Mouse (Mus musculus) spleen, adult 12 weeks (tissue): ENCODE measurements around the gene Scarb2.
A peak's percentile ranks its signal among the peaks of the same experiment; 100 is the strongest.

ENCODE experiments used
- DNase-seq: peaks from one replicate; pipeline ENCODE4 v3.0.0; 2022; ENCODE audit warnings: low spot score

Scarb2 gene

GRCm38 (mm10) chr5:92493423-92493822 is 13.2 kb downstream of the Scarb2 start:
- no peak for DNase-seq

DNA sequence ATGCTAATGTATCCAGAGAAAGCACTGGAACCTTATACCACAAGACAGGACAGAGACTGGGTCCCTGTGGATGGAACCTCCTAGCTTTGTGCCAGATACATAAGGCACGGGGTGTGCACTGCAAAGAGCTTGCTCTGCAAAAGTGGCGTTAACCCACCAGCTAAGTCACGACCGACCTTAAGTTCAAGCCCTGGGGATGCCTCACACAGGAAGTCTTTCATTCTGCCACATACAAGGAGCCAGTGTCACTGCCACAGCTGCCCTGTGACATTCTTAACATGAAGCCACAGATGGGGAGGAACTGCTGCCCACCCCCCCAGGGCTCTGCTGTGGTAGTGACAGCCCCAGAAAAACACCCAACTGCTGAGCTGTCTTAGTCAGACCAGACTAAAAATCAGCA is 15.9 kb downstream of the Scarb2 start:
- no peak for DNase-seq

GRCm38 (mm10) chr5:92490304-92490703 is 16.3 kb downstream of the Scarb2 start:
- DNase-seq = no peak

- no peak for DNase-seq
These were observed 17.1 kb downstream of the Scarb2 start for GRCm38 (mm10) chr5:92489503-92489902.

- DNase-seq = no peak
These were observed 17.7 kb downstream of the Scarb2 start for GRCm38 (mm10) chr5:92488961-92489360.

- no peak for DNase-seq
These were observed 18.2 kb downstream of the Scarb2 start for GRCm38 (mm10) chr5:92488408-92488807.

DNA sequence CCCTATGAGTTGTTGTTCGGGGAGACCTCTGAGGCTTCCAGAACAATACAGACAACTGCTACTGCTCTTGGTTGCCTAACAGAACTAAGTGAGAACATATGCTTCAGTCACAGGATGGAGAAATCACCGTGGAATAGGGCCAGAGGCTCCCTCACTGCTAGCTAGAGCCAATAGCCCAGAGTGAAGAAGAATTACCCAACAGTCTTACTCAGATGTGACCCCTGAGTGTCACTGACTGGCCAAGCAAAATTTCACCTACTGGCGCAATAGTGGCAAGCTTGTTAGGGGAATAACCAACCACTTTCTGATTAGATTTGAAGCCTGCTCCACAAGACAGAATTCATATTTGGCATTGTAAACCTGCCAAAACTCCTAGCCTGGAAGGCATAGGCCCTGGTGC is 19.9 kb downstream of the Scarb2 start:
- DNase-seq = no peak

GRCm38 (mm10) chr5:92484880-92485279 is 21.8 kb downstream of the Scarb2 start:
- no peak for DNase-seq

DNA sequence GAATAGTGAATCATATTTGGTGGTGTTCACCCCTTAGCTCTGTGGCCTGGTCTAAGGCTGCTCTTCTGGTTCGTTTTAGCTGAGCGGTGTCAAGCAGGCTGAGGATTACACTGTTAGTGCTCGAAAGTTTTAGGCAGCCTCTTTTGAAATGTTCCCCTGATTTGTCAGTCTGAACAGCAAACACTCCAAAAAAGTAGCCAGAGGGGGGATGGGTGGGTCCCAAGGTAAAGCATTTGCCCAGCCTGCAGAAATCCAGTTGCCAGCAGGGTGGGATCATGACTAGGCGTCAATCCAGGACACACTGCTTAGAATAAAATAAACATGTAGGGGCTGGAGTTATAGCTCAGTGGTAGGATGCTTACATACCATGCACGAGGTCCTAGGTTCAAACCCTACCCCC is 33.8 kb downstream of the Scarb2 start:
- DNase-seq = no peak

GRCm38 (mm10) chr5:92471531-92471930 is 35.1 kb downstream of the Scarb2 start:
- no peak for DNase-seq

- DNase-seq = no peak
These were observed 37.2 kb downstream of the Scarb2 start for GRCm38 (mm10) chr5:92469201-92470130.

DNA sequence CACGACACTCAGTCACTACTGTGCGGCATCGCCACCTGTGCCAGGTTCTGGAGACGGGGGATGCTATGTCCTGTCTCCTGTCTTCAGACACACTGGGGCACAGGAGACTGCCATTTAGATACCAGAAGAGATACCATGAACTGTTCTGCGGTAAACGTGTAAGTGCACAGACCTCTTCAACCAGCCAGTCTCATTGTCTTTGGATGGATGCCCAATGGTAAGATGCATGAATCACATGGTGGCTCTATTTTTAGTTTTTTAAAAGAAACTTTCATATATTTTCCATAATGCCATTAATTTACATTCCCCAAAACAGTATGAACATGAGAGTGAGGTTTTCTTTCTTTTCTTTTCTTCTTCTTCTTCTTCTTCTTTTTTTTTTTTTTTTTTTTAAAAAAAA is 38.4 kb downstream of the Scarb2 start:
- DNase-seq = no peak

GRCm38 (mm10) chr5:92467102-92467766 is 39.4 kb downstream of the Scarb2 start:
- DNase-seq = no peak

GRCm38 (mm10) chr5:92465511-92465910 is 41.1 kb downstream of the Scarb2 start:
- no peak for DNase-seq

- peak; percentile 37 for DNase-seq
These were observed 45.3 kb downstream of the Scarb2 start for GRCm38 (mm10) chr5:92461321-92461720.

GRCm38 (mm10) chr5:92458726-92459125 is 47.9 kb downstream of the Scarb2 start:
- DNase-seq = no peak

GRCm38 (mm10) chr5:92457410-92457809 is 49.2 kb downstream of the Scarb2 start:
- DNase-seq = no peak

GRCm38 (mm10) chr5:92452876-92453275 is 53.8 kb downstream of the Scarb2 start:
- no peak for DNase-seq

GRCm38 (mm10) chr5:92446736-92447135 is 59.9 kb downstream of the Scarb2 start:
- no peak for DNase-seq

DNA sequence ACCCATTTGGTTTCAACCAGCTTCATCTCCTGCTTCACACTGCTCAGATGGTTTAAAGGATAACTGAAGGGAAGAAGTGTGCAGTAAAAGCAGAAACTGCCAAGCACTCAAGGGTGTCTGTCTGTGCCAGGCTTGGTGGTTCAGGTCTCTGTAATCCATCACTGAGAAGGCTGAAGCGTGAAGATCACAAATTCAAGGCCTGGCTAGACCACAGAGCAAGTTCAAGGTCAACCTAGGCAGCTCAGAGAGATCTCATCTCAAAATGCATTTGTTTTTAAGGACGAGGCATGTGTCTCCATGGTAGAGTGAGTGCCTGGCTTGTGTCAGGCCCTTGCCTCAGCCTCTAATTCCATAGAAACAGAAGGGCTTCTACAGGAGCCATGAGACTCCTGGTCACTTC is 61.6 kb downstream of the Scarb2 start:
- no peak for DNase-seq

GRCm38 (mm10) chr5:92442914-92443313 is 63.7 kb downstream of the Scarb2 start:
- no peak for DNase-seq

DNA sequence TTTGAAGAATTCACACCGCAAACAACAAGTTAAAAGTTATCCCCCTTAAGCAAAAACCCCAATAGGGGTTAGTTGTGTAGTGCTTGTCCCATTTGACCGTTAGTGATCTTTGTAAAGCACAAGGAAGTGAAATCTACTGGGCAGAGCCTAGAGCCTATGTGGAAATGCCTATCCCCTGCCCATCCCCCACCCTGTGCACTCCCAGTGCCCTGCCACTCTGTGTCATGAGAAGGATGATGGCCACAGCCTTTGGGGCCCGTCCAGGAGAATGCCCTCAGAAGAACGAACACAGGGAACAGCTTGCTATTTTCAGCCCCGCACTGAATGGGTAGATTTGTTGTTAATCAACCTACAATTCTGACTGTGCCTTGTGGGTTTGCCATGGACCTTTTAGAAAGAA is 65.1 kb downstream of the Scarb2 start:
- no peak for DNase-seq

- no peak for DNase-seq
These were observed 68.1 kb downstream of the Scarb2 start for GRCm38 (mm10) chr5:92438540-92438939.
